Mouse (Mus musculus) kidney, embryonic 16.5 days (tissue): ENCODE results near the gene Rasl10a. TPM values are rescaled to one million over a fixed set of nuclear protein-coding genes. Genes with fewer than 3 reads are reported as not detected.
A peak's percentile ranks its signal among the peaks of the same experiment; 100 is the strongest.

Experiments used
- ATAC-seq: fragments of 200-750 bp; cut with Nextera tagmentation; 2 replicates; pipeline ENCODE4 v1.8.0; 2017; ENCODE audit warnings: moderate TSS enrichment; ENCODE audit not compliant: low FRiP score, low TSS enrichment
- H3K27ac ChIP-seq: fragments of 300-500 bp; sonication (generic); 2 replicates; pipeline ENCODE4 v1.5.1; 2014; ENCODE audit warnings: low read length
- H3K27me3 ChIP-seq: fragments of 300-500 bp; sonication (generic); 2 replicates; pipeline ENCODE4 v1.6.1; 2014; ENCODE audit warnings: low read length, control low read depth, mixed read lengths; ENCODE audit not compliant: insufficient read depth
- H3K36me3 ChIP-seq: fragments of 300-500 bp; sonication (generic); 2 replicates; pipeline ENCODE4 v1.6.1; 2014; ENCODE audit warnings: low read length, control low read depth, mixed read lengths; ENCODE audit not compliant: insufficient read depth
- H3K4me1 ChIP-seq: fragments of 300-500 bp; sonication (generic); 2 replicates; pipeline ENCODE4 v1.6.1; 2014; ENCODE audit warnings: low read length, control low read depth, mixed read lengths; ENCODE audit not compliant: insufficient read depth
- H3K4me2 ChIP-seq: fragments of 300-500 bp; sonication (generic); replicated peaks from 2 replicates; pipeline ENCODE4 v1.6.1; 2014; ENCODE audit warnings: low read depth, low read length
- H3K4me3 ChIP-seq: fragments of 300-500 bp; sonication (generic); 2 replicates; pipeline ENCODE4 v1.5.1; 2014; ENCODE audit warnings: mild to moderate bottlenecking, low read length
- H3K9ac ChIP-seq: fragments of 300-500 bp; sonication (generic); replicated peaks from 2 replicates; pipeline ENCODE4 v1.6.1; 2014; ENCODE audit warnings: low read length
- H3K9me3 ChIP-seq: fragments of 300-500 bp; sonication (generic); 2 replicates; pipeline ENCODE4 v1.6.1; 2016; ENCODE audit warnings: low read length, control low read depth
- WGBS: fragments of 180-500 bp; shearing (Covaris S2); extraction: QIAGEN DNeasy Blood & Tissue Kit; methylation state at CpG from one replicate; pipeline ENCODE4 v1.1.7; 2014; 5-methylcytosine and 5-hydroxymethylcytosine counted together
- polyA plus RNA-seq: library from polyadenylated mRNA; unstranded; fragments of >200 nt; fragmentation: Nextera tagmentation; extraction: Ambion mirVana; gene quantifications from 2 replicates; pipeline ENCODE4 v1.2.1, GENCODE M21; 2015

Gene Rasl10a
- polyA plus RNA-seq, 1 experiment from 2014 or later = 3.0 TPM

- 0 out of 2 replicates have a peak, but pooled peaks cover 7% of the 10 kb centered on the region for H3K36me3 ChIP-seq
- peak within 1 kb of the TSS; percentile 88 for H3K4me2 ChIP-seq
- ATAC-seq = peak; percentile 89
- H3K9me3 ChIP-seq = no peaks in the 10 kb centered on the region
- peaks cover 34% of the 10 kb centered on the region for H3K4me1 ChIP-seq
- H3K9ac ChIP-seq = peak within 1 kb of the TSS; percentile 100
- H3K27ac ChIP-seq = peak within 1 kb of the TSS; percentile 99
- no peaks in the 10 kb centered on the region for H3K27me3 ChIP-seq
- peak within 1 kb of the TSS; percentile 100 for H3K4me3 ChIP-seq
- under 1% methylated on average over 89 of the region's 92 CpGs for WGBS
Observed at GRCm38 (mm10) chr11:5098736-5099542, 41.0 kb downstream of the Rasl10a start, which contains the start of the genes Rhbdd3 and Ewsr1. Gene Rhbdd3, plus strand, starts transcription at chr11:5098926. Gene Ewsr1, minus strand, starts transcription at chr11:5099266.

GRCm38 (mm10) chr11:5099576-5100183, 41.8 kb downstream of the Rasl10a start:
- H3K9ac ChIP-seq = peak overlapping the region; percentile 100
- peak; percentile 76 for ATAC-seq

GRCm38 (mm10) chr11:5100283-5100682, 42.4 kb downstream of the Rasl10a start:
- Histone ChIP-seq H3K4me2 (peak overlapping the region; percentile 88), H3K9ac (peak overlapping the region; percentile 100), H3K4me1 (peaks cover 34% of the 10 kb centered on the region), H3K36me3 (0 out of 2 replicates have a peak, but pooled peaks cover 12% of the 10 kb centered on the region), H3K27ac (peak overlapping the region; percentile 99), H3K27me3 (no peaks in the 10 kb centered on the region), H3K4me3 (peak overlapping the region; percentile 100), H3K9me3 (no peaks in the 10 kb centered on the region)
- no peak for ATAC-seq
- WGBS = 1% methylated on average over 7 of the region's 7 CpGs

More at GRCm38 (mm10) chr11:5099576-5100183, 41.8 kb downstream of the Rasl10a start:
- no peaks in the 10 kb centered on the region for H3K27me3 ChIP-seq
- no peaks in the 10 kb centered on the region for H3K9me3 ChIP-seq
- WGBS = 0% methylated on average over 31 of the region's 31 CpGs
- peaks cover 34% of the 10 kb centered on the region for H3K4me1 ChIP-seq
- peak overlapping the region; percentile 88 for H3K4me2 ChIP-seq
- 0 out of 2 replicates have a peak, but pooled peaks cover 8% of the 10 kb centered on the region for H3K36me3 ChIP-seq
- H3K4me3 ChIP-seq = peak overlapping the region; percentile 100
- H3K27ac ChIP-seq = peak overlapping the region; percentile 99

GRCm38 (mm10) chr11:5100801-5101200, 42.9 kb downstream of the Rasl10a start:
- H3K27me3 ChIP-seq = no peaks in the 10 kb centered on the region
- peak overlapping the region; percentile 99 for H3K27ac ChIP-seq
- H3K36me3 ChIP-seq = peaks cover 16% of the 10 kb centered on the region; the same call in 1 of the 2 replicates
- H3K4me2 ChIP-seq = peak overlapping the region; percentile 88
- 32% methylated on average over 5 of the region's 5 CpGs for WGBS
- no peak for ATAC-seq
- H3K9ac ChIP-seq = peak overlapping the region; percentile 100; the same call in 1 of the 2 replicates
- no peaks in the 10 kb centered on the region for H3K9me3 ChIP-seq
- H3K4me3 ChIP-seq = peak overlapping the region; percentile 100
- H3K4me1 ChIP-seq = peaks cover 33% of the 10 kb centered on the region

- Histone ChIP-seq H3K4me1 (peaks cover 26% of the 10 kb centered on the region), H3K4me2 (no peak overlapping the region), H3K36me3 (peaks cover 20% of the 10 kb centered on the region; the same call in 1 of the 2 replicates), H3K27ac (peak overlapping the region; percentile 99; the same call in 1 of the 2 replicates), H3K27me3 (no peaks in the 10 kb centered on the region), H3K9me3 (no peaks in the 10 kb centered on the region), H3K4me3 (no peak overlapping the region), H3K9ac (no peak overlapping the region)
- no peak for ATAC-seq
- WGBS = 70% methylated on average over 6 of the region's 6 CpGs
Observed at GRCm38 (mm10) chr11:5101641-5102040, 43.7 kb downstream of the Rasl10a start.

GRCm38 (mm10) chr11:5102384-5102783, 44.5 kb downstream of the Rasl10a start:
- Histone ChIP-seq H3K9me3 (no peaks in the 10 kb centered on the region), H3K4me1 (peaks cover 18% of the 10 kb centered on the region), H3K4me3 (no peak overlapping the region), H3K9ac (no peak overlapping the region), H3K27me3 (no peaks in the 10 kb centered on the region), H3K36me3 (peaks cover 20% of the 10 kb centered on the region; the same call in 1 of the 2 replicates), H3K4me2 (no peak overlapping the region), H3K27ac (no peak overlapping the region)
- no peak for ATAC-seq
- 85% methylated on average over 7 of the region's 7 CpGs for WGBS

- no peak overlapping the region for H3K27ac ChIP-seq
- H3K4me1 ChIP-seq = peaks cover 17% of the 10 kb centered on the region
- H3K9ac ChIP-seq = 0 out of 2 replicates have a peak overlapping the region, but pooled peaks have one; percentile 6
- no peaks in the 10 kb centered on the region for H3K9me3 ChIP-seq
- H3K36me3 ChIP-seq = peaks cover 20% of the 10 kb centered on the region; the same call in 1 of the 2 replicates
- H3K4me2 ChIP-seq = no peak overlapping the region
- 93% methylated on average over 4 of the region's 4 CpGs for WGBS
- ATAC-seq = no peak
- no peak overlapping the region for H3K4me3 ChIP-seq
- H3K27me3 ChIP-seq = no peaks in the 10 kb centered on the region
Observed at GRCm38 (mm10) chr11:5103986-5104509, 46.1 kb downstream of the Rasl10a start.

- Histone ChIP-seq H3K9ac (no peak overlapping the region), H3K27ac (no peak overlapping the region), H3K9me3 (no peaks in the 10 kb centered on the region), H3K4me1 (no peaks in the 10 kb centered on the region), H3K27me3 (no peaks in the 10 kb centered on the region), H3K36me3 (peaks cover 12% of the 10 kb centered on the region; the same call in 1 of the 2 replicates), H3K4me3 (no peak overlapping the region), H3K4me2 (no peak overlapping the region)
- 79% methylated on average over 8 of the region's 8 CpGs for WGBS
- ATAC-seq = no peak
Observed at GRCm38 (mm10) chr11:5109441-5109840, 51.5 kb downstream of the Rasl10a start.
